Mouse (Mus musculus): ENCODE data around the gene Dpf3. TPM values are rescaled to one million over a fixed set of nuclear protein-coding genes. Genes with fewer than 3 reads are reported as not detected.

The Dpf3 gene
- polyA plus RNA-seq, 1 experiment = 0.52 TPM

DNA sequence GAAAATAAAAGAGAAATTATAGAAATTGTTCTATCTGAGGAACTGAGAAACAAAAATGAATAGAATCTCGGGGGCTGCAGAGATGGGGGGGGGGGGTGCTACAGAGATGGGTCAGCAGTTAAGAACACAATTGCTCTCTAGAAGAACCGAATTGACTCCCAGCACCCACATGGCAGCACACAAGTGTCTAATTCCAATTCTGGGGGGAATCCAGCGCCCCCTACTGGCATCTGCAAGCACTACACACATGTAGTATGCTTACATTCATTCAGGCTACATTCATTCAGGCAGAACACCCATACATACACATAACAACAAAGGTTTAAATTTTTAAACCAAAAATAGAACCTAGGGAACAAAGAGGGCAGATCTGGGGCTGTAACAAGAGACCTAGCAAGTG is 122.7 kb downstream of the Dpf3 start:
- H3K27me3 ChIP-seq (ENCODE audit: control insufficient read depth, insufficient read depth, insufficient read length) = no peaks in the 10 kb centered on the region
- H3K4me2 ChIP-seq (ENCODE audit: low read depth) = no peak overlapping the region
- TF ChIP-seq TCF12 (IDR thresholded peaks at IDR 0.05; ENCODE audit: insufficient read depth, poor library complexity, severe bottlenecking) = no peak
- no peak for TF ChIP-seq CEBPB (IDR thresholded peaks at IDR 0.05; ENCODE audit: insufficient read depth, poor library complexity, severe bottlenecking)
- TF ChIP-seq MAX (IDR thresholded peaks at IDR 0.05; ENCODE audit: low read depth) = no peak
- TF ChIP-seq POLR2A (IDR thresholded peaks at IDR 0.05; ENCODE audit: insufficient read length, low read depth) = no peak
- TF ChIP-seq REST (IDR thresholded peaks at IDR 0.05; ENCODE audit: insufficient read depth, insufficient read length) = no peak
- TF ChIP-seq MYOD1 (IDR thresholded peaks at IDR 0.05; ENCODE audit: control insufficient read depth in 1 of 3, insufficient read length in 2 of 3, low read depth in 2 of 3) = no peak
- TF ChIP-seq E2F4 (IDR thresholded peaks at IDR 0.05; ENCODE audit: insufficient read depth) = no peak
- TF ChIP-seq MYOG (IDR thresholded peaks at IDR 0.05; ENCODE audit: control insufficient read depth in 1 of 3, insufficient read depth in 1 of 3, insufficient read length in 2 of 3, low read depth in 2 of 3) = no peak
- no peak for TF ChIP-seq SRF (IDR thresholded peaks at IDR 0.05; ENCODE audit: control insufficient read depth, insufficient read length, low read depth)
- no peak for TF ChIP-seq TCF3 (IDR thresholded peaks at IDR 0.05; ENCODE audit: insufficient read length, low read depth)
- no peak for TF ChIP-seq POLR2AphosphoS2 (IDR thresholded peaks at IDR 0.05; ENCODE audit: insufficient read length, low read depth)
- TF ChIP-seq USF1 (IDR thresholded peaks at IDR 0.05; ENCODE audit: low read depth) = no peak
- no peaks in the 10 kb centered on the region for H3K36me3 ChIP-seq (ENCODE audit: control insufficient read depth, insufficient read depth)
- H3ac ChIP-seq (ENCODE audit: control insufficient read depth, insufficient read length) = no peak overlapping the region
- H3K79me2 ChIP-seq (ENCODE audit: control insufficient read depth, insufficient read depth) = no peaks in the 10 kb centered on the region
- H3K4me3 ChIP-seq = no peak overlapping the region

GRCm38 (mm10) chr12:83361801-83362200 is 125.7 kb downstream of the Dpf3 start:
- no peaks in the 10 kb centered on the region for H3K79me2 ChIP-seq (ENCODE audit: control insufficient read depth, insufficient read depth)
- no peak overlapping the region for H3K4me3 ChIP-seq
- TF ChIP-seq USF1 (IDR thresholded peaks at IDR 0.05; ENCODE audit: low read depth) (no peak), CEBPB (IDR thresholded peaks at IDR 0.05; ENCODE audit: insufficient read depth, poor library complexity, severe bottlenecking) (no peak), MAX (IDR thresholded peaks at IDR 0.05; ENCODE audit: low read depth) (no peak), TCF3 (IDR thresholded peaks at IDR 0.05; ENCODE audit: insufficient read length, low read depth) (no peak), POLR2A (IDR thresholded peaks at IDR 0.05; ENCODE audit: insufficient read length, low read depth) (no peak), POLR2AphosphoS2 (IDR thresholded peaks at IDR 0.05; ENCODE audit: insufficient read length, low read depth) (no peak), MYOD1 (IDR thresholded peaks at IDR 0.05; ENCODE audit: control insufficient read depth in 1 of 3, insufficient read length in 2 of 3, low read depth in 2 of 3) (no peak), MYOG (IDR thresholded peaks at IDR 0.05; ENCODE audit: control insufficient read depth in 1 of 3, insufficient read depth in 1 of 3, insufficient read length in 2 of 3, low read depth in 2 of 3) (no peak), E2F4 (IDR thresholded peaks at IDR 0.05; ENCODE audit: insufficient read depth) (no peak)
- H3ac ChIP-seq (ENCODE audit: control insufficient read depth, insufficient read length) = no peak overlapping the region
- H3K36me3 ChIP-seq (ENCODE audit: control insufficient read depth, insufficient read depth) = no peaks in the 10 kb centered on the region
- H3K27me3 ChIP-seq (ENCODE audit: control insufficient read depth, insufficient read depth, insufficient read length) = no peaks in the 10 kb centered on the region
- H3K4me2 ChIP-seq (ENCODE audit: low read depth) = no peak overlapping the region

GRCm38 (mm10) chr12:83352640-83353039 is 134.9 kb downstream of the Dpf3 start:
- Histone ChIP-seq H3K4me3 (no peak overlapping the region), H3K27me3 (ENCODE audit: control insufficient read depth, insufficient read depth, insufficient read length) (no peaks in the 10 kb centered on the region), H3K4me2 (ENCODE audit: low read depth) (no peak overlapping the region), H3K36me3 (ENCODE audit: control insufficient read depth, insufficient read depth) (no peaks in the 10 kb centered on the region), H3K79me2 (ENCODE audit: control insufficient read depth, insufficient read depth) (no peaks in the 10 kb centered on the region), H3ac (ENCODE audit: control insufficient read depth, insufficient read length) (no peak overlapping the region)
- TF ChIP-seq MYOD1 (IDR thresholded peaks at IDR 0.05; ENCODE audit: control insufficient read depth in 1 of 3, insufficient read length in 2 of 3, low read depth in 2 of 3) (no peak), TCF12 (IDR thresholded peaks at IDR 0.05; ENCODE audit: insufficient read depth, poor library complexity, severe bottlenecking) (no peak), POLR2A (IDR thresholded peaks at IDR 0.05; ENCODE audit: insufficient read length, low read depth) (no peak), E2F4 (IDR thresholded peaks at IDR 0.05; ENCODE audit: insufficient read depth) (no peak), SRF (IDR thresholded peaks at IDR 0.05; ENCODE audit: control insufficient read depth, insufficient read length, low read depth) (no peak), TCF3 (IDR thresholded peaks at IDR 0.05; ENCODE audit: insufficient read length, low read depth) (no peak), MYOG (IDR thresholded peaks at IDR 0.05; ENCODE audit: control insufficient read depth in 1 of 3, insufficient read depth in 1 of 3, insufficient read length in 2 of 3, low read depth in 2 of 3) (no peak), REST (IDR thresholded peaks at IDR 0.05; ENCODE audit: insufficient read depth, insufficient read length) (no peak), MAX (IDR thresholded peaks at IDR 0.05; ENCODE audit: low read depth) (no peak), POLR2AphosphoS2 (IDR thresholded peaks at IDR 0.05; ENCODE audit: insufficient read length, low read depth) (no peak), CEBPB (IDR thresholded peaks at IDR 0.05; ENCODE audit: insufficient read depth, poor library complexity, severe bottlenecking) (no peak), USF1 (IDR thresholded peaks at IDR 0.05; ENCODE audit: low read depth) (no peak)

- Histone ChIP-seq H3K27me3 (ENCODE audit: control insufficient read depth, insufficient read depth, insufficient read length) (no peaks in the 10 kb centered on the region), H3K79me2 (ENCODE audit: control insufficient read depth, insufficient read depth) (no peaks in the 10 kb centered on the region), H3ac (ENCODE audit: control insufficient read depth, insufficient read length) (no peak overlapping the region), H3K4me3 (no peak overlapping the region), H3K36me3 (ENCODE audit: control insufficient read depth, insufficient read depth) (no peaks in the 10 kb centered on the region), H3K4me2 (ENCODE audit: low read depth) (no peak overlapping the region)
- TF ChIP-seq E2F4 (IDR thresholded peaks at IDR 0.05; ENCODE audit: insufficient read depth) (no peak), MYOD1 (IDR thresholded peaks at IDR 0.05; ENCODE audit: control insufficient read depth in 1 of 3, insufficient read length in 2 of 3, low read depth in 2 of 3) (no peak), MAX (IDR thresholded peaks at IDR 0.05; ENCODE audit: low read depth) (no peak), TCF12 (IDR thresholded peaks at IDR 0.05; ENCODE audit: insufficient read depth, poor library complexity, severe bottlenecking) (no peak), CEBPB (IDR thresholded peaks at IDR 0.05; ENCODE audit: insufficient read depth, poor library complexity, severe bottlenecking) (no peak), POLR2A (IDR thresholded peaks at IDR 0.05; ENCODE audit: insufficient read length, low read depth) (no peak), MYOG (IDR thresholded peaks at IDR 0.05; ENCODE audit: control insufficient read depth in 1 of 3, insufficient read depth in 1 of 3, insufficient read length in 2 of 3, low read depth in 2 of 3) (no peak), SRF (IDR thresholded peaks at IDR 0.05; ENCODE audit: control insufficient read depth, insufficient read length, low read depth) (no peak), TCF3 (IDR thresholded peaks at IDR 0.05; ENCODE audit: insufficient read length, low read depth) (no peak), POLR2AphosphoS2 (IDR thresholded peaks at IDR 0.05; ENCODE audit: insufficient read length, low read depth) (no peak)
Observed at GRCm38 (mm10) chr12:83349736-83350135, 137.8 kb downstream of the Dpf3 start.
